Mouse (Mus musculus) hindbrain, embryonic 10.5 days (tissue): ENCODE data around the gene Ephb1. TPM values are rescaled to one million over a fixed set of nuclear protein-coding genes. Genes with fewer than 3 reads are reported as not detected.
A peak's percentile ranks its signal among the peaks of the same experiment; 100 is the strongest.

Experiments used
- DNase-seq: peaks from one replicate; pipeline ENCODE4 v3.0.0-alpha.2; 2017; ENCODE audit warnings: low spot score
- H3K27ac ChIP-seq: fragments of 300-500 bp; sonication (generic); 2 replicates; pipeline ENCODE4 v1.5.1; 2016; ENCODE audit warnings: mild to moderate bottlenecking, moderate library complexity
- H3K27me3 ChIP-seq: fragments of 300-500 bp; sonication (generic); 2 replicates; pipeline ENCODE4 v1.6.1; 2016; ENCODE audit warnings: mild to moderate bottlenecking; ENCODE audit not compliant: poor library complexity, insufficient read depth, severe bottlenecking
- H3K36me3 ChIP-seq: fragments of 300-500 bp; sonication (generic); 2 replicates; pipeline ENCODE4 v1.6.1; 2016; ENCODE audit warnings: mild to moderate bottlenecking, moderate library complexity
- H3K4me1 ChIP-seq: fragments of 300-500 bp; sonication (generic); replicated peaks from 2 replicates; pipeline ENCODE4 v1.6.1; 2016; ENCODE audit warnings: mild to moderate bottlenecking
- H3K4me3 ChIP-seq: fragments of 300-500 bp; sonication (generic); 2 replicates; pipeline ENCODE4 v1.5.1; 2016; ENCODE audit warnings: mild to moderate bottlenecking, moderate library complexity
- H3K9me3 ChIP-seq: fragments of 300-500 bp; sonication (generic); 2 replicates; pipeline ENCODE4 v1.6.1; 2016; ENCODE audit warnings: mild to moderate bottlenecking, moderate library complexity
- WGBS: fragments of 180-500 bp; shearing (Covaris S2); methylation state at CpG from one replicate; pipeline ENCODE4 v1.1.7; 2016; 5-methylcytosine and 5-hydroxymethylcytosine counted together
- polyA plus RNA-seq: library from polyadenylated mRNA; unstranded; fragments of >200 nt; fragmentation: Nextera tagmentation; extraction: Ambion mirVana; gene quantifications from 2 replicates; pipeline ENCODE4 v1.2.1, GENCODE M21; 2016

Gene Ephb1
- polyA plus RNA-seq, 1 experiment from 2014 or later: 12.0 TPM

- no peak overlapping the region for H3K27ac ChIP-seq
- H3K36me3 ChIP-seq: no peaks in the 10 kb centered on the region
- no peak for DNase-seq
- H3K4me3 ChIP-seq: no peak overlapping the region
- peaks cover 77% of the 10 kb centered on the region for H3K27me3 ChIP-seq
- H3K9me3 ChIP-seq: no peaks in the 10 kb centered on the region
- peaks cover 18% of the 10 kb centered on the region; the same call in 1 of the 2 replicates for H3K4me1 ChIP-seq
- WGBS: 91% methylated on average over 5 of the region's 5 CpGs
Measured at GRCm38 (mm10) chr9:102201867-102202266, 152.6 kb downstream of the Ephb1 start.

GRCm38 (mm10) chr9:102196856-102197255 is 157.6 kb downstream of the Ephb1 start:
- H3K27me3 ChIP-seq: peaks cover 71% of the 10 kb centered on the region

GRCm38 (mm10) chr9:102194063-102194462 is 160.4 kb downstream of the Ephb1 start:
- no peak for DNase-seq
- Histone ChIP-seq H3K4me3 (no peak overlapping the region), H3K27ac (no peak overlapping the region), H3K9me3 (no peaks in the 10 kb centered on the region), H3K27me3 (peaks cover 75% of the 10 kb centered on the region), H3K4me1 (peaks cover 39% of the 10 kb centered on the region), H3K36me3 (peaks cover 9% of the 10 kb centered on the region; the same call in 1 of the 2 replicates)
- WGBS: 79% methylated on average over 4 of the region's 4 CpGs

More at GRCm38 (mm10) chr9:102196856-102197255, 157.6 kb downstream of the Ephb1 start:
- Histone ChIP-seq H3K4me3 (no peak overlapping the region), H3K27ac (no peak overlapping the region), H3K4me1 (peaks cover 39% of the 10 kb centered on the region), H3K36me3 (peaks cover 9% of the 10 kb centered on the region; the same call in 1 of the 2 replicates), H3K9me3 (no peaks in the 10 kb centered on the region)
- 95% methylated on average over 6 of the region's 6 CpGs for WGBS
- no peak for DNase-seq

GRCm38 (mm10) chr9:102192724-102193685 is 161.5 kb downstream of the Ephb1 start:
- H3K36me3 ChIP-seq: peaks cover 9% of the 10 kb centered on the region; the same call in 1 of the 2 replicates
- WGBS: 49% methylated on average over 13 of the region's 13 CpGs
- peak overlapping the region; percentile 64 for H3K27ac ChIP-seq
- no peak for DNase-seq
- H3K9me3 ChIP-seq: no peaks in the 10 kb centered on the region
- peaks cover 68% of the 10 kb centered on the region for H3K27me3 ChIP-seq
- no peak overlapping the region for H3K4me3 ChIP-seq
- peaks cover 32% of the 10 kb centered on the region for H3K4me1 ChIP-seq

GRCm38 (mm10) chr9:102190058-102190457 is 164.4 kb downstream of the Ephb1 start:
- no peak for DNase-seq
- H3K4me3 ChIP-seq: no peak overlapping the region
- H3K27ac ChIP-seq: no peak overlapping the region
- 86% methylated on average over 9 of the region's 9 CpGs for WGBS
- H3K36me3 ChIP-seq: peaks cover 7% of the 10 kb centered on the region; the same call in 1 of the 2 replicates
- H3K27me3 ChIP-seq: peaks cover 61% of the 10 kb centered on the region
- no peaks in the 10 kb centered on the region for H3K9me3 ChIP-seq
- peaks cover 21% of the 10 kb centered on the region for H3K4me1 ChIP-seq

- Histone ChIP-seq H3K4me1 (peaks cover 25% of the 10 kb centered on the region), H3K27ac (no peak overlapping the region), H3K9me3 (no peaks in the 10 kb centered on the region), H3K27me3 (peaks cover 59% of the 10 kb centered on the region), H3K4me3 (no peak overlapping the region), H3K36me3 (0 out of 2 replicates have a peak, but pooled peaks cover under 1% of the 10 kb centered on the region)
- DNase-seq: no peak
- WGBS: 68% methylated on average over 11 of the region's 11 CpGs
Measured at GRCm38 (mm10) chr9:102189406-102189805, 165.1 kb downstream of the Ephb1 start.

GRCm38 (mm10) chr9:102183663-102184274 is 170.7 kb downstream of the Ephb1 start:
- no peaks in the 10 kb centered on the region for H3K9me3 ChIP-seq
- no peak overlapping the region for H3K4me3 ChIP-seq
- DNase-seq: no peak
- H3K36me3 ChIP-seq: no peaks in the 10 kb centered on the region
- peaks cover 47% of the 10 kb centered on the region for H3K4me1 ChIP-seq
- 74% methylated on average over 22 of the region's 22 CpGs for WGBS
- peak overlapping the region; percentile 69 for H3K27ac ChIP-seq
- peaks cover 41% of the 10 kb centered on the region for H3K27me3 ChIP-seq

GRCm38 (mm10) chr9:102181810-102182490 is 172.5 kb downstream of the Ephb1 start:
- peak overlapping the region; percentile 84 for H3K27ac ChIP-seq
- H3K9me3 ChIP-seq: no peaks in the 10 kb centered on the region
- H3K27me3 ChIP-seq: peaks cover 27% of the 10 kb centered on the region
- no peaks in the 10 kb centered on the region for H3K36me3 ChIP-seq
- H3K4me3 ChIP-seq: no peak overlapping the region
- H3K4me1 ChIP-seq: peaks cover 55% of the 10 kb centered on the region
- 45% methylated on average over 10 of the region's 10 CpGs for WGBS
- no peak for DNase-seq

- peaks cover 55% of the 10 kb centered on the region for H3K4me1 ChIP-seq
- peak overlapping the region; percentile 84 for H3K27ac ChIP-seq
- DNase-seq: no peak
- H3K9me3 ChIP-seq: no peaks in the 10 kb centered on the region
- no peak overlapping the region for H3K4me3 ChIP-seq
- peaks cover 26% of the 10 kb centered on the region for H3K27me3 ChIP-seq
- 52% methylated on average over 3 of the region's 3 CpGs for WGBS
- H3K36me3 ChIP-seq: no peaks in the 10 kb centered on the region
Measured at GRCm38 (mm10) chr9:102181276-102181675, 173.2 kb downstream of the Ephb1 start.

GRCm38 (mm10) chr9:102180486-102180885 is 174.0 kb downstream of the Ephb1 start:
- Histone ChIP-seq H3K4me1 (peaks cover 55% of the 10 kb centered on the region), H3K27ac (peak overlapping the region; percentile 84)

GRCm38 (mm10) chr9:102180070-102180469 is 174.4 kb downstream of the Ephb1 start:
- H3K9me3 ChIP-seq: no peaks in the 10 kb centered on the region
- no peak overlapping the region for H3K4me3 ChIP-seq
- H3K27ac ChIP-seq: 0 out of 2 replicates have a peak overlapping the region, but pooled peaks have one; percentile 29
- WGBS: 66% methylated on average over 2 of the region's 2 CpGs
- DNase-seq: no peak
- peaks cover 19% of the 10 kb centered on the region for H3K27me3 ChIP-seq
- no peaks in the 10 kb centered on the region for H3K36me3 ChIP-seq
- H3K4me1 ChIP-seq: peaks cover 55% of the 10 kb centered on the region

More at GRCm38 (mm10) chr9:102180486-102180885, 174.0 kb downstream of the Ephb1 start:
- Histone ChIP-seq H3K27me3 (peaks cover 20% of the 10 kb centered on the region), H3K36me3 (no peaks in the 10 kb centered on the region), H3K9me3 (no peaks in the 10 kb centered on the region), H3K4me3 (no peak overlapping the region)
- no peak for DNase-seq
- WGBS: 68% methylated on average over 2 of the region's 2 CpGs

GRCm38 (mm10) chr9:102169706-102170105 is 184.8 kb downstream of the Ephb1 start:
- 0 out of 2 replicates have a peak, but pooled peaks cover 3% of the 10 kb centered on the region for H3K27me3 ChIP-seq
- no peaks in the 10 kb centered on the region for H3K36me3 ChIP-seq
- H3K4me3 ChIP-seq: no peak overlapping the region
- WGBS: 88% methylated on average over 7 of the region's 7 CpGs
- H3K4me1 ChIP-seq: no peaks in the 10 kb centered on the region
- DNase-seq: no peak
- H3K9me3 ChIP-seq: no peaks in the 10 kb centered on the region
- no peak overlapping the region for H3K27ac ChIP-seq
